Mouse (Mus musculus) C2C12 (cell line): ENCODE measurements at regions not wholly inside any gene's neighbourhood (a gene's known extent, or its start where the extent isn't known, plus 50 kb on each side); places are given as distances from the start of the nearest gene placed in this dataset.

Experiments
- H3K27me3 ChIP-seq: one replicate; pipeline ENCODE4 v1.6.1; 2011; ENCODE audit not compliant: control insufficient read depth, insufficient read depth, insufficient read length
- H3K36me3 ChIP-seq: one replicate; pipeline ENCODE4 v1.6.1; 2011; ENCODE audit not compliant: control insufficient read depth, insufficient read depth
- H3K4me3 ChIP-seq: one replicate; pipeline ENCODE4 v1.5.1; 2011; ENCODE audit warnings: mild to moderate bottlenecking, control low read depth; ENCODE audit not compliant: poor library complexity, insufficient read depth, severe bottlenecking
- H3K79me2 ChIP-seq: one replicate; pipeline ENCODE4 v1.6.1; 2011; ENCODE audit not compliant: control insufficient read depth, insufficient read depth
- H3K79me3 ChIP-seq: one replicate; pipeline ENCODE4 v1.6.1; 2011; ENCODE audit warnings: low read depth, control low read depth
- H3ac ChIP-seq: one replicate; pipeline ENCODE3; 2011; ENCODE audit warnings: low read depth; ENCODE audit not compliant: control insufficient read depth, insufficient read length
- CEBPB ChIP-seq: IDR thresholded peaks from one replicate; pipeline ENCODE4 v1.6.1; 2011; ENCODE audit warnings: low read depth, mild to moderate bottlenecking, control low read depth, moderate library complexity
- CTCF ChIP-seq: IDR thresholded peaks from one replicate; pipeline ENCODE4 v1.5.1; 2011; ENCODE audit not compliant: control insufficient read depth, insufficient read depth, insufficient read length
- FOSL1 ChIP-seq: IDR thresholded peaks from one replicate; pipeline ENCODE4 v1.8.0; 2011; ENCODE audit warnings: mild to moderate bottlenecking, low read length; ENCODE audit not compliant: poor library complexity, insufficient read depth, severe bottlenecking
- MAX ChIP-seq: IDR thresholded peaks from one replicate; pipeline ENCODE4 v1.6.1; 2011; ENCODE audit warnings: mild to moderate bottlenecking, control low read depth
- MYOD1 ChIP-seq: IDR thresholded peaks from one replicate; pipeline ENCODE4 v1.6.1; 2011; ENCODE audit warnings: low read depth; ENCODE audit not compliant: control insufficient read depth, insufficient read length
- MYOG ChIP-seq: IDR thresholded peaks from one replicate; pipeline ENCODE4 v1.6.1; 2011; ENCODE audit not compliant: control insufficient read depth, insufficient read length; ENCODE audit errors: extremely low read depth
- USF1 ChIP-seq: IDR thresholded peaks from one replicate; pipeline ENCODE4 v1.6.1; 2011; ENCODE audit warnings: low read depth, mild to moderate bottlenecking, control low read depth, moderate library complexity

GRCm38 (mm10) chr6:31664495-31664894, 100.7 kb upstream of the Podxl start:
- no peak overlapping the region for H3K4me3 ChIP-seq
- H3K36me3 ChIP-seq = no peaks in the 10 kb centered on the region
- no peaks in the 10 kb centered on the region for H3K79me2 ChIP-seq
- peaks cover 35% of the 10 kb centered on the region for H3K27me3 ChIP-seq
- TF ChIP-seq CTCF (peak; percentile 81), MAX (no peak), CEBPB (no peak)
- H3K79me3 ChIP-seq = no peaks in the 10 kb centered on the region
- no peak overlapping the region for H3ac ChIP-seq

- H3ac ChIP-seq = no peak overlapping the region
- H3K27me3 ChIP-seq = peaks cover 27% of the 10 kb centered on the region
- H3K4me3 ChIP-seq = no peak overlapping the region
- no peaks in the 10 kb centered on the region for H3K79me3 ChIP-seq
- no peaks in the 10 kb centered on the region for H3K79me2 ChIP-seq
- TF ChIP-seq USF1 = no peak
- TF ChIP-seq CTCF = peak; percentile 55
- H3K36me3 ChIP-seq = no peaks in the 10 kb centered on the region
Measured at GRCm38 (mm10) chr6:31660778-31661177, 97.0 kb upstream of the Podxl start.

- Histone ChIP-seq H3K4me3 (no peak overlapping the region), H3K36me3 (no peaks in the 10 kb centered on the region), H3K27me3 (peaks cover 24% of the 10 kb centered on the region), H3K79me2 (no peaks in the 10 kb centered on the region), H3ac (no peak overlapping the region), H3K79me3 (no peaks in the 10 kb centered on the region)
- no peak for TF ChIP-seq MYOD1
- no peak for TF ChIP-seq CEBPB
- TF ChIP-seq FOSL1 = no peak
Measured at GRCm38 (mm10) chr6:31659901-31660300, 96.1 kb upstream of the Podxl start.

GRCm38 (mm10) chr6:31658447-31659199, 94.8 kb upstream of the Podxl start:
- H3K4me3 ChIP-seq = no peak overlapping the region
- no peaks in the 10 kb centered on the region for H3K36me3 ChIP-seq
- H3K79me2 ChIP-seq = no peaks in the 10 kb centered on the region
- TF ChIP-seq FOSL1 = no peak
- no peak for TF ChIP-seq CTCF
- no peak for TF ChIP-seq MYOG
- TF ChIP-seq MYOD1 = no peak
- TF ChIP-seq CEBPB = no peak
- TF ChIP-seq MAX = no peak
- TF ChIP-seq USF1 = no peak
- no peak overlapping the region for H3ac ChIP-seq
- H3K79me3 ChIP-seq = no peaks in the 10 kb centered on the region
- peaks cover 20% of the 10 kb centered on the region for H3K27me3 ChIP-seq

GRCm38 (mm10) chr6:31650791-31651476, 87.2 kb upstream of the Podxl start:
- H3ac ChIP-seq = no peak overlapping the region
- H3K4me3 ChIP-seq = no peak overlapping the region
- no peaks in the 10 kb centered on the region for H3K79me3 ChIP-seq
- H3K36me3 ChIP-seq = no peaks in the 10 kb centered on the region
- peaks cover 33% of the 10 kb centered on the region for H3K27me3 ChIP-seq
- no peaks in the 10 kb centered on the region for H3K79me2 ChIP-seq
- TF ChIP-seq MAX (no peak), USF1 (no peak), FOSL1 (no peak), CTCF (no peak), MYOG (no peak), CEBPB (no peak), MYOD1 (no peak)

- peaks cover 19% of the 10 kb centered on the region for H3K27me3 ChIP-seq
- TF ChIP-seq MYOD1 (no peak), FOSL1 (no peak), MAX (no peak), CEBPB (no peak), CTCF (no peak)
Measured at GRCm38 (mm10) chr6:31645261-31645660, 81.5 kb upstream of the Podxl start.

More at GRCm38 (mm10) chr6:31645261-31645660, 81.5 kb upstream of the Podxl start:
- no peaks in the 10 kb centered on the region for H3K36me3 ChIP-seq
- no peak overlapping the region for H3ac ChIP-seq
- H3K79me2 ChIP-seq = no peaks in the 10 kb centered on the region
- H3K79me3 ChIP-seq = no peaks in the 10 kb centered on the region
- H3K4me3 ChIP-seq = no peak overlapping the region
